Mouse (Mus musculus): ENCODE results near the gene Supt4a. TPM values are rescaled to one million over a fixed set of nuclear protein-coding genes. Genes with fewer than 3 reads are reported as not detected.

Supt4a gene
- polyA plus RNA-seq, 1 experiment from 2014 or later: 116 TPM

MicroRNAs within 50 kb of the gene (microRNA counts, 519-probe panel; counts per million panel counts)
- 3,778 counts per million, percentile 88 among the panel's probes with 10 or more counts for microRNA mmu-miR-142-3p
- 3,528 counts per million, percentile 82 among the panel's probes with 10 or more counts for microRNA mmu-miR-142-5p

Small RNAs within 50 kb of the gene (microRNA-seq; reads per million reads assigned to microRNA genes)
- gene Mir142: not detected
- gene Mir142b: not detected

Other genes with a start within 250 kb of the Supt4a start
- gene Gm11492, start 170.9 kb upstream of the Supt4a start, polyA plus RNA-seq (2015; fragmentation: Nextera tagmentation; extraction: Ambion mirVana): not detected in 2 replicates
- 25.1 and 26.7 TPM in 2 replicates for gene Sept4, start 168.6 kb upstream of the Supt4a start, polyA plus RNA-seq (2015; fragmentation: Nextera tagmentation; extraction: Ambion mirVana)
- 27.0 and 28.6 TPM in 2 replicates for gene Mtmr4, start 145.4 kb upstream of the Supt4a start, polyA plus RNA-seq (2015; fragmentation: Nextera tagmentation; extraction: Ambion mirVana)
- 0.10 and 0.14 TPM in 2 replicates for gene Hsf5, start 120.4 kb upstream of the Supt4a start, polyA plus RNA-seq (2015; fragmentation: Nextera tagmentation; extraction: Ambion mirVana)
- 14.7 and 16.9 TPM in 2 replicates for gene Rnf43, start 74.8 kb upstream of the Supt4a start, polyA plus RNA-seq (2015; fragmentation: Nextera tagmentation; extraction: Ambion mirVana)
- gene Tspoap1, start 23.0 kb downstream of the Supt4a start, polyA plus RNA-seq (2015; fragmentation: Nextera tagmentation; extraction: Ambion mirVana): 1.5 and 1.7 TPM in 2 replicates
- 17.4 and 19.0 TPM in 2 replicates for gene Mpo, start 56.0 kb downstream of the Supt4a start, polyA plus RNA-seq (2015; fragmentation: Nextera tagmentation; extraction: Ambion mirVana)
- 0.25 and 0.41 TPM in 2 replicates for gene Lpo, start 90.7 kb downstream of the Supt4a start, polyA plus RNA-seq (2015; fragmentation: Nextera tagmentation; extraction: Ambion mirVana)
- gene Mks1, start 115.7 kb downstream of the Supt4a start, polyA plus RNA-seq (2015; fragmentation: Nextera tagmentation; extraction: Ambion mirVana): 12.5 and 14.3 TPM in 2 replicates
- gene Epx, start 138.0 kb downstream of the Supt4a start, polyA plus RNA-seq (2015; fragmentation: Nextera tagmentation; extraction: Ambion mirVana): 0.15 and 0.35 TPM in 2 replicates
- gene Olfr462, start 154.7 kb downstream of the Supt4a start, polyA plus RNA-seq (2015; fragmentation: Nextera tagmentation; extraction: Ambion mirVana): not detected in 2 replicates
- not detected in 2 replicates for gene Olfr463, start 159.8 kb downstream of the Supt4a start, polyA plus RNA-seq (2015; fragmentation: Nextera tagmentation; extraction: Ambion mirVana)
- gene Olfr464, start 183.4 kb downstream of the Supt4a start, polyA plus RNA-seq (2015; fragmentation: Nextera tagmentation; extraction: Ambion mirVana): not detected in 2 replicates
- 14.6 and 16.5 TPM in 2 replicates for gene Dynll2, start 250.0 kb downstream of the Supt4a start, polyA plus RNA-seq (2015; fragmentation: Nextera tagmentation; extraction: Ambion mirVana)